Mouse (Mus musculus): ENCODE measurements around the gene Frs2. TPM values are rescaled to one million over a fixed set of nuclear protein-coding genes. Genes with fewer than 3 reads are reported as not detected.

Gene Frs2
- polyA plus RNA-seq, 1 experiment from 2014 or later, result 18.5 TPM

DNA sequence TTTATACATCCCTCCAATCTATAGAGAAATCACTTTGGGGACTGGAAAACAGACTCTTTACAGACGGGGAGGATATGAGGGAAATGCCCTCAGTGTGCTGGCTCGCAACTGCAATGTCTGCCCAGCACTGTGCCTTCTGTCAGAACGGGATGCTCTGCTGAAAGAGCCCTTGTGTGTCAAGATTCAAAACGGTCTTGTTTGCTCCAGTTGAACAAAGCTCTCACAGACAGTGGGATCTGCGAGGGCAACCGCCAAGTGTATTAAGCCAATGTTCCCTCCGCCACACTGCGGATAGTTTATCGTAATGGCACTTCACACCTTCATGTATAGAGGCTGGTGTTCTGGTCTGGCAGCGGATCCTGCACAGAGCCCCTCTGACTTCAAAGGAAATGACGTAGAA lies 14.3 kb upstream of the Frs2 start:
- H3K4me2 ChIP-seq (replicated peaks; ENCODE audit: low read depth), result no peak overlapping the region
- H3K27ac ChIP-seq (ENCODE audit: low read depth, low read length), result no peak overlapping the region
- 59% methylated on average over 11 of the region's 11 CpGs for WGBS
- ATAC-seq, result no peak
- no peaks in the 10 kb centered on the region for H3K27me3 ChIP-seq (replicated peaks; ENCODE audit: control insufficient read depth, insufficient read depth, low read length)
- no peaks in the 10 kb centered on the region for H3K36me3 ChIP-seq (ENCODE audit: control insufficient read depth, insufficient read depth)
- TF ChIP-seq CTCF (IDR thresholded peaks at IDR 0.05; ENCODE audit: low read depth), result no peak
- no peaks in the 10 kb centered on the region for H3K9me3 ChIP-seq (ENCODE audit: control insufficient read depth)
- H3K9ac ChIP-seq (ENCODE audit: low read depth, low read length), result no peak overlapping the region
- no peaks in the 10 kb centered on the region for H3K4me1 ChIP-seq (replicated peaks; ENCODE audit: control insufficient read depth, insufficient read depth, low read length)
- no peak overlapping the region for H3K4me3 ChIP-seq (ENCODE audit: low read depth, low read length)

DNA sequence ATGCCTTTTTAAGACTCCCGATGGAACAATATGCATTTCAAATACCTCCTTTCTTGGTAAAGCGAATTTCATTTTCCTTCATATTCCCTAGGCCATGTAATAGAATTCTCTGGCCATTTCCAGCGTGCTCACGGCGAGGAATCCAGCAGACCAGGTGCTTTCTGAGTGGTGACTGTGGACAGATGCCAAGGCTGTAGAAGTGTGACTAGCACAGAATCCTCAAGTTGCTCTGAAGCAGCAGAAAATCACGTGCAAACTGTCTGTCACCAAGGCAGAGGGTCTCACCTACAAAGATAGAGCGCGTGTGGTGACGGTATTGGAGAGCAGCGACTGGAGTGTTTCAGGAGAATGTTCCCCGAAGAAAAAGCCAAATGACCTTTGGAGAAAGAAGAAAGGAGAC lies 11.8 kb upstream of the Frs2 start:
- no peak for ATAC-seq
- H3K9ac ChIP-seq (ENCODE audit: low read depth, low read length), result no peak overlapping the region
- WGBS, result 75% methylated on average over 11 of the region's 11 CpGs
- H3K27ac ChIP-seq (ENCODE audit: low read depth, low read length), result no peak overlapping the region
- no peaks in the 10 kb centered on the region for H3K27me3 ChIP-seq (replicated peaks; ENCODE audit: control insufficient read depth, insufficient read depth, low read length)
- H3K36me3 ChIP-seq (ENCODE audit: control insufficient read depth, insufficient read depth), result no peaks in the 10 kb centered on the region
- no peaks in the 10 kb centered on the region for H3K9me3 ChIP-seq (ENCODE audit: control insufficient read depth)
- no peak overlapping the region for H3K4me3 ChIP-seq (ENCODE audit: low read depth, low read length)
- no peaks in the 10 kb centered on the region for H3K4me1 ChIP-seq (replicated peaks; ENCODE audit: control insufficient read depth, insufficient read depth, low read length)
- H3K4me2 ChIP-seq (replicated peaks; ENCODE audit: low read depth), result no peak overlapping the region
- TF ChIP-seq CTCF (IDR thresholded peaks at IDR 0.05; ENCODE audit: low read depth), result no peak

DNA sequence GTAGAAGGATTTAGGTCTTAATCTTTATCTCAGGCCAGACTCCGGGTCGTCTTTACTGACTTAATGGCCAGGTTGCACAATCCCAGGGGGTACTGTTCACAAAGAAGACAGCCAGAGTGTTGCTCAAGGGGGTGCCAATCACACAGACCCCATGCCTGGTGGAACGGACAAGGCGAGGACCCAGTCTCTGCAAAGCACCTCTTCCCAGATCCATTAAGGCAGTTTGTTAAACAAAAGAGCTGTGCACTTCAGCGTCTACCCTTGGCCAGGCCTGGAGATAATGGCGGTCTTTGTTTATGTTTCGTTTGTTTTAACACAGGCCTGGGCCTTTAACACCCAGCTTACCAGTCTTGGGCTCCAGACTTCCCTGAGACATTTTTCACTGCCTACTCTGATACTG lies 3.9 kb upstream of the Frs2 start:
- Histone ChIP-seq H3K27me3 (replicated peaks; ENCODE audit: control insufficient read depth, insufficient read depth, low read length) (no peaks in the 10 kb centered on the region), H3K27ac (ENCODE audit: low read depth, low read length) (no peak overlapping the region), H3K4me3 (ENCODE audit: low read depth, low read length) (no peak overlapping the region), H3K4me2 (replicated peaks; ENCODE audit: low read depth) (no peak overlapping the region), H3K9ac (ENCODE audit: low read depth, low read length) (no peak overlapping the region), H3K4me1 (replicated peaks; ENCODE audit: control insufficient read depth, insufficient read depth, low read length) (peaks cover 3% of the 10 kb centered on the region; the same call in 1 of the 2 replicates), H3K36me3 (ENCODE audit: control insufficient read depth, insufficient read depth) (no peaks in the 10 kb centered on the region), H3K9me3 (ENCODE audit: control insufficient read depth) (no peaks in the 10 kb centered on the region)
- no peak for ATAC-seq
- WGBS, result 24% methylated on average over 7 of the region's 7 CpGs
- no peak for TF ChIP-seq CTCF (IDR thresholded peaks at IDR 0.05; ENCODE audit: low read depth)

DNA sequence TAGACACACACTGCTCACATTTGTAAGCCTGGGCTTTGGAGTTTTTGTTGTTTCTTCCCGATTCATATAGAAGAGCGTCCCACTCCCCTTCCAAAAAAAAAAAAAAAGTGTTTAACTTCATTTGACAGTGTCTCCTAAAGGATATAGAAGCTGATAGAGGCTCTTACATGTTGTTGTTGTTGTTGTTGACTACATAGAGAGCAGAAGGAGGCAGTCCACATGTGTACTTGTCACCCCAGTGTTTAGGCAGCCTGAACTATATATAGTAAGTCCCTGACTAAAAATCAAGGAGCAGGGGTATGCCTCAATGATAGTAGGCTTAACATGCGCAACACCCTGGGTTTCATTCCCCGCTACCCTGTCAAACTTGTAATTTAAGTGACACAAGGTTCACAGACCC lies 3.3 kb upstream of the Frs2 start:
- no peak for ATAC-seq
- H3K4me2 ChIP-seq (replicated peaks; ENCODE audit: low read depth), result peak overlapping the region; percentile 3; the same call in 1 of the 2 replicates

DNA sequence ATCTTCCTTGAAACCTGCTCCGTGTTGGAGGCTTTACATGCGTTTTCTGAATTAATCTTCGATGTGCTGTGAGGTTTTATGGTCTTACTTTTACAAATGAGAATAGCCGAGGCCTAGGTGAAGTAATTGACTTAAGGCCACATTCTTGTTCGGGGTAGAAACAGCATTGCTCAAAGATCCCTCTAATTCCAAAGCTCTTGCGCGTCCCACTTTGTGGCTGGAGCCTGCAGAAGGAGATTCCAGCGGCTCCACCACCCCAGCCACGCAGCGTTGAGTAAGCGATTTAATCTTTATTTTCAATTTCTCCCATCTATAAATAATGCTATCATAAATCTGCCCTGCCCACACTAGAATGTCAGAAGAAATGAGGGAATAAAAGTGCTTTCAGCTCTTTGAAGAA lies 2.9 kb upstream of the Frs2 start:
- no peak for TF ChIP-seq CTCF (IDR thresholded peaks at IDR 0.05; ENCODE audit: low read depth)

More for the DNA sequence above, 3.3 kb upstream of the Frs2 start:
- no peaks in the 10 kb centered on the region for H3K9me3 ChIP-seq (ENCODE audit: control insufficient read depth)
- no peaks in the 10 kb centered on the region for H3K36me3 ChIP-seq (ENCODE audit: control insufficient read depth, insufficient read depth)
- 62% methylated on average over 4 of the region's 4 CpGs for WGBS
- H3K27ac ChIP-seq (ENCODE audit: low read depth, low read length), result no peak overlapping the region
- no peak overlapping the region for H3K4me3 ChIP-seq (ENCODE audit: low read depth, low read length)
- TF ChIP-seq CTCF (IDR thresholded peaks at IDR 0.05; ENCODE audit: low read depth), result no peak
- peaks cover 3% of the 10 kb centered on the region; the same call in 1 of the 2 replicates for H3K4me1 ChIP-seq (replicated peaks; ENCODE audit: control insufficient read depth, insufficient read depth, low read length)
- H3K9ac ChIP-seq (ENCODE audit: low read depth, low read length), result no peak overlapping the region; the same call in 1 of the 2 replicates
- H3K27me3 ChIP-seq (replicated peaks; ENCODE audit: control insufficient read depth, insufficient read depth, low read length), result no peaks in the 10 kb centered on the region

DNA sequence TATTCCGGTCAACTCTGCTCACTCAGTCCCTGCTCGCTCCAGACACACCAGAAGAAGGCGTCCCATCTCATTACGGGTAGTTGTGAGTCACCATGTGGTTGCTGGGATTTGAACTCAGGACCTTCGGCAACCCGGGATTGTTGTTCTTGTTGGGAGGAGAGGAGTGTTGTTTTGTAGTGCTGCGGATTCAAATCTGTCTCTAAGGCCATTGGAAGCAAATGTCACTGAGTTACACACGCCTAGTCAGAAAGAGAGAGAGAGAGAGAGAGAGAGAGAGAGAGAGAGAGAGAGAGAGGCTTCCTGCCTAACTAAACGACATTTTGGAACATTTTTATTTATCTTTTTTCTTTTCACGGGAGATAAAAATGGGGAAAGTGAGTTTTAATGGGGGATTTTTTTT lies 2.4 kb upstream of the Frs2 start:
- no peak overlapping the region for H3K9ac ChIP-seq (ENCODE audit: low read depth, low read length)
- no peak for ATAC-seq
- no peaks in the 10 kb centered on the region for H3K36me3 ChIP-seq (ENCODE audit: control insufficient read depth, insufficient read depth)
- peaks cover 4% of the 10 kb centered on the region; the same call in 1 of the 2 replicates for H3K4me1 ChIP-seq (replicated peaks; ENCODE audit: control insufficient read depth, insufficient read depth, low read length)
- H3K9me3 ChIP-seq (ENCODE audit: control insufficient read depth), result no peaks in the 10 kb centered on the region
- WGBS, result 32% methylated on average over 10 of the region's 10 CpGs
- H3K4me2 ChIP-seq (replicated peaks; ENCODE audit: low read depth), result peak overlapping the region; percentile 83
- no peaks in the 10 kb centered on the region for H3K27me3 ChIP-seq (replicated peaks; ENCODE audit: control insufficient read depth, insufficient read depth, low read length)
- no peak overlapping the region for H3K27ac ChIP-seq (ENCODE audit: low read depth, low read length)
- TF ChIP-seq CTCF (IDR thresholded peaks at IDR 0.05; ENCODE audit: low read depth), result no peak
- no peak overlapping the region for H3K4me3 ChIP-seq (ENCODE audit: low read depth, low read length)

More for the DNA sequence above, 2.9 kb upstream of the Frs2 start:
- H3K4me2 ChIP-seq (replicated peaks; ENCODE audit: low read depth), result peak overlapping the region; percentile 3; the same call in 1 of the 2 replicates
- H3K9me3 ChIP-seq (ENCODE audit: control insufficient read depth), result no peaks in the 10 kb centered on the region
- peaks cover 3% of the 10 kb centered on the region; the same call in 1 of the 2 replicates for H3K4me1 ChIP-seq (replicated peaks; ENCODE audit: control insufficient read depth, insufficient read depth, low read length)
- H3K4me3 ChIP-seq (ENCODE audit: low read depth, low read length), result no peak overlapping the region
- H3K9ac ChIP-seq (ENCODE audit: low read depth, low read length), result no peak overlapping the region; the same call in 1 of the 2 replicates
- ATAC-seq, result no peak
- 19% methylated on average over 11 of the region's 11 CpGs for whole genome bisulfite sequencing
- H3K36me3 ChIP-seq (ENCODE audit: control insufficient read depth, insufficient read depth), result no peaks in the 10 kb centered on the region
- no peak overlapping the region for H3K27ac ChIP-seq (ENCODE audit: low read depth, low read length)
- no peaks in the 10 kb centered on the region for H3K27me3 ChIP-seq (replicated peaks; ENCODE audit: control insufficient read depth, insufficient read depth, low read length)
